Mouse (Mus musculus) heart, postnatal 0 days (tissue): ENCODE results near the gene Gm4756. TPM values are rescaled to one million over a fixed set of nuclear protein-coding genes. Genes with fewer than 3 reads are reported as not detected.

ENCODE experiments used
- ATAC-seq: fragments of 200-750 bp; cut with Nextera tagmentation; 2 replicates; pipeline ENCODE4 v1.8.0; 2017; ENCODE audit warnings: low read depth, moderate number of reproducible peaks, moderate library complexity; ENCODE audit not compliant: insufficient read depth
- DNase-seq: peaks from one replicate; pipeline ENCODE4 v3.0.0-alpha.2; 2016; ENCODE audit warnings: low spot score
- H3K27ac ChIP-seq: fragments of 300-500 bp; sonication (generic); 2 replicates; pipeline ENCODE4 v1.5.1; 2014; ENCODE audit warnings: low read depth, mild to moderate bottlenecking
- H3K27me3 ChIP-seq: fragments of 300-500 bp; sonication (generic); 2 replicates; pipeline ENCODE4 v1.6.1; 2014; ENCODE audit warnings: low read length, mixed read lengths; ENCODE audit not compliant: control insufficient read depth, insufficient read depth
- H3K36me3 ChIP-seq: fragments of 300-500 bp; sonication (generic); replicated peaks from 2 replicates; pipeline ENCODE4 v1.6.1; 2014; ENCODE audit warnings: low read length, mixed read lengths; ENCODE audit not compliant: control insufficient read depth, insufficient read depth
- H3K4me1 ChIP-seq: fragments of 300-500 bp; sonication (generic); 2 replicates; pipeline ENCODE4 v1.6.1; 2014; ENCODE audit warnings: antibody characterized with exemption; ENCODE audit not compliant: control insufficient read depth, insufficient read depth
- H3K4me2 ChIP-seq: fragments of 300-500 bp; sonication (generic); 2 replicates; pipeline ENCODE4 v1.6.1; 2014; ENCODE audit warnings: low read depth, mild to moderate bottlenecking, low read length, moderate library complexity
- H3K4me3 ChIP-seq: fragments of 300-500 bp; sonication (generic); 2 replicates; pipeline ENCODE4 v1.5.1; 2014; ENCODE audit warnings: low read depth, low read length
- H3K9ac ChIP-seq: fragments of 300-500 bp; sonication (generic); replicated peaks from 2 replicates; pipeline ENCODE4 v1.6.1; 2014; ENCODE audit warnings: low read depth, low read length, mixed read lengths
- H3K9me3 ChIP-seq: fragments of 300-500 bp; sonication (generic); replicated peaks from 2 replicates; pipeline ENCODE4 v1.6.1; 2016; ENCODE audit warnings: low read length; ENCODE audit not compliant: control insufficient read depth
- CTCF ChIP-seq: IDR thresholded peaks from 2 replicates; pipeline ENCODE4 v1.5.1; 2016; ENCODE audit warnings: antibody characterized with exemption, control low read depth, low read depth
- EP300 ChIP-seq: IDR thresholded peaks from 2 replicates; pipeline ENCODE4 v1.6.1; 2016; ENCODE audit warnings: antibody characterized with exemption, low read depth
- WGBS: fragments of 180-500 bp; shearing (Covaris S2); extraction: QIAGEN DNeasy Blood & Tissue Kit; methylation state at CpG from one replicate; pipeline ENCODE4 v1.1.7; 2014; 5-methylcytosine and 5-hydroxymethylcytosine counted together
- polyA plus RNA-seq: library from polyadenylated mRNA; unstranded; fragments of >200 nt; fragmentation: Nextera tagmentation; extraction: Ambion mirVana; gene quantifications from 2 replicates; pipeline ENCODE4 v1.2.1, GENCODE M21; 2015
- total RNA-seq: library from RNA; depleted of rRNA; stranded (reverse); fragments of >200 nt; gene quantifications from 2 replicates; pipeline ENCODE4 v1.2.3, GENCODE M21; 2014; ENCODE audit warnings: low replicate concordance

Gene Gm4756
- total and polyA plus RNA-seq, 2 experiments from 2014 or later, result not detected

DNA sequence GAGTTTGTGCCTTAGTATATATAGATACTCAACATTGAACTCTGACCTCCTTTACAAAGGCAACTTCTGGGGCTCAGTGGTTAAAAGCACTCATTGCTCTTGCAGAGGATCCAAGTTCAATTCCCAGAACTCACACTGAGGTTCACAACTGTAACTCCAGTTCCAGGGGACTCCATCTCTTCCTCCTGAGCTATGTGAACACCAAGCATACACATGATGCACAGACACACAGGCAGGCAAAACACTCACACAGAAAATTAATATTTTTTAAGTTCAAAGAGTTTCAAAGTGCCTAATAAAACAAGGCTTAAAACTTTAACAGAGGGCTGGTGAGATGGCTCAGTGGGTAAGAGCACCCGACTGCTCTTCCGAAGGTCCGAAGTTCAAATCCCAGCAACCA is 34.2 kb upstream of the Gm4756 start:
- ATAC-seq (no peak), DNase-seq (no peak)
- no peaks in the 10 kb centered on the region for H3K9me3 ChIP-seq
- H3K27me3 ChIP-seq, result no peaks in the 10 kb centered on the region
- H3K27ac ChIP-seq, result no peak overlapping the region
- H3K9ac ChIP-seq, result no peak overlapping the region
- H3K4me2 ChIP-seq, result no peak overlapping the region
- 92% methylated on average over 3 of the region's 3 CpGs for WGBS
- H3K4me3 ChIP-seq, result no peak overlapping the region
- no peaks in the 10 kb centered on the region for H3K36me3 ChIP-seq
- TF ChIP-seq CTCF, result no peak
- no peak for TF ChIP-seq EP300
- peaks cover 13% of the 10 kb centered on the region for H3K4me1 ChIP-seq

DNA sequence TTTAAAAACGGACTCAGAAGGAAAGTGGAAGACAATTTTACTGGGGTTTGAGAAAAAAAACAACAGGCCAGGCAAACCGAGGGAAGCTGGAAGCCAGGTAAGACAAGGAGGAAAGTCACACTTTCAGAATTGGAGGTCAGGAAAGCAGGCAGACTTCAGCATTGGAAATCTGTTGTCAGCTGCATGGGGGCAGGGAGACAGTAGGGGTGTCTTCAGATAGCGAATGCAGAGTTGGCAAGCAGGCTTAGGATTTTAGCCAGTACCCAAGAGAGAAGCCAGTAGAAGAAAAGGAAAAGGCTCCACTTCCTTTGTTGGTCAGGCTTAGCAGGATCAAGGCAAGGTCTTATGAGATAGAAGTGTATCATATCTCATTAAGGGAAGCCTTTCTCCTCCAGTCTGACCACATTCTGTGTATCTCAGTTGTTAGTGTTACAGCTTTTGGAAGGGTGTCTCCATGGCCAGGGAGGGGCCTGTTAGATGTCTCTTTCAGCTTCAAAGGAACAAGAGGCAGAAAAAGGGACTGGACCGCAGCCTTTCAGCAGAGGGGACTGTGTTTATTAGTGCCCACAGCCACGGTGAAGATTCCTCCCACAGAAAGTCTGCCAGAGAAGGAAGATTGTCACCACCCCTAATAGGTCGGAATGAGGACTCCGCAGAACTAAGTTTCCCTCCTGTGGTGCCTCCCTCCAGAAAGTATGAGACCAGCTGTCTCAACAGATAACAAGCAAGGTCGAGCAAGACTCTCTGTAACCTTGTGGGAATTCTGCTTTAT is 33.2 kb upstream of the Gm4756 start:
- Histone ChIP-seq H3K4me1 (peaks cover 13% of the 10 kb centered on the region), H3K9me3 (no peaks in the 10 kb centered on the region), H3K9ac (no peak overlapping the region), H3K36me3 (no peaks in the 10 kb centered on the region), H3K4me2 (no peak overlapping the region), H3K4me3 (no peak overlapping the region), H3K27me3 (no peaks in the 10 kb centered on the region), H3K27ac (peak overlapping the region; percentile 64)
- ATAC-seq (no peak; the same call in 1 of the 2 replicates), DNase-seq (no peak)
- TF ChIP-seq EP300 (no peak), CTCF (no peak)
- 18% methylated on average over 8 of the region's 8 CpGs for WGBS

DNA sequence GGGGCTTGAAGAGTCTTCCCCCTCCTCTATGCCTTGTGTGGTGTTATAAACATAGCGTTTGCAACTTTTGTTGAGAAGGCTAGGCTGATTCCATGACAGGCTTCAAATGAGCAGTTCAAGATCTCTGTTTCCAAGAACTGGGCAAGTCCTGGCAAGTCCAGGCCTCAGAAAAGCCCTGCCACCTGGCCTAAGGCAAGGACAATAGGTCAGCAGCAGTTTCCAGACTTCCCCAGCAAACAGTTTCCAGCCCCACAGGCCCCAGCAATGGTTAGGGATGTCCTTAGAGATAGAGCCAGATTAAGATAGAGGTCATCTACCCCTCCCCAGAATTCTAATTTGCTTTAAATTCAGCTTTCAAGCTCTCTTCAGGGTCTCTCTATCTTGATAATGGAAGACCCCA is 32.5 kb upstream of the Gm4756 start:
- Histone ChIP-seq H3K4me3 (no peak overlapping the region), H3K27me3 (no peaks in the 10 kb centered on the region), H3K4me1 (peaks cover 13% of the 10 kb centered on the region), H3K36me3 (no peaks in the 10 kb centered on the region), H3K27ac (no peak overlapping the region), H3K9ac (no peak overlapping the region), H3K4me2 (no peak overlapping the region), H3K9me3 (no peaks in the 10 kb centered on the region)
- TF ChIP-seq CTCF, result no peak
- no peak for TF ChIP-seq EP300
- 86% methylated on average over 1 of the region's 1 CpGs for WGBS
- ATAC-seq, result no peak
- no peak for DNase-seq

DNA sequence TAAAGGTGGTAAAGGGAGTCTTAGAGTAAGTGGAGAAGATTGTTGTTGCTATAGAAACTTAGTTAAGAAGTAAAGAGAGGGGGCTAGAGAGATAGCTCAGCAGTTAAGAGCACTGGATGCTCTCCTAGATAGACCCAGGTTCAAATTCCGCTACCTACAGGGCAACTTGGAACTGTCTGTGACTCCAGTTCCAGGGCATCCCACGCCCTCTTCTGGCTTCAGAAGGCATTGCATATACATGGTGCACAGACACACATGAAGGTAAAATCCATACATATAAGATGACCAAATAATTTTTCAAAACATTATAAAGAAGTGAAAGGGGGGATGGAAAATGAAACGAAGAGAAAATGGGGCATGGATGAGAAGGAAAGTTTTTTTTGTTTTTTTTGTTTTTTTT is 30.2 kb upstream of the Gm4756 start:
- H3K9ac ChIP-seq, result no peak overlapping the region
- H3K4me2 ChIP-seq, result no peak overlapping the region
- H3K4me3 ChIP-seq, result no peak overlapping the region
- H3K36me3 ChIP-seq, result no peaks in the 10 kb centered on the region
- H3K9me3 ChIP-seq, result no peaks in the 10 kb centered on the region
- DNase-seq (no peak), ATAC-seq (no peak)
- no peaks in the 10 kb centered on the region for H3K27me3 ChIP-seq
- peaks cover 15% of the 10 kb centered on the region for H3K4me1 ChIP-seq
- no peak overlapping the region for H3K27ac ChIP-seq
- 68% methylated on average over 3 of the region's 3 CpGs for WGBS
- TF ChIP-seq CTCF (0 out of 2 replicates have a peak, but pooled peaks have one; percentile 12), EP300 (no peak)

DNA sequence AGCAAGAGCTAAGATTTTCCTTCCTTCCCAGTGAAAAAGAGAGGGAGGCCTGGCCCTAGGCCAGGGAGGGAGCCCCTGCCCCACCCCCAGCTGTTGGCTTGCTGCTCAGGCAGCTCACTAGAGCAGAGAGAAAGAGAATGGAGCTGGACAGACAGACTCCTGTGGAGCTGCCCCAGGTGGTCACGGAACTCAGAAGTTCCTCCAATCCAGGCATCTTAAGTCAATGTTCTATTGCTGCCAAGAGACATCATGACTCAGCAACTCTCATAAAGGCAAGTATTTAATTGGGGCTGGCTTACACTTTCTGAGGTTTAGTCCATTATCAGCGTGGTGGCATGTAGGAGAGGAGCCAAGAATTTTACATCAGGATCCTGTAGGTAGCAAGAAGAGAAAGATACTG is 25.4 kb upstream of the Gm4756 start:
- Histone ChIP-seq H3K4me1 (peaks cover 8% of the 10 kb centered on the region), H3K4me2 (no peak overlapping the region), H3K9ac (0 out of 2 replicates have a peak overlapping the region, but pooled peaks have one; percentile 16), H3K4me3 (no peak overlapping the region), H3K27me3 (no peaks in the 10 kb centered on the region), H3K27ac (peak overlapping the region; percentile 62), H3K9me3 (no peaks in the 10 kb centered on the region), H3K36me3 (no peaks in the 10 kb centered on the region)
- ATAC-seq (no peak), DNase-seq (no peak)
- no peak for TF ChIP-seq CTCF
- no peak for TF ChIP-seq EP300
- 66% methylated on average over 2 of the region's 2 CpGs for WGBS
